Mouse (Mus musculus): ENCODE data around the gene Zfp26. TPM values are rescaled to one million over a fixed set of nuclear protein-coding genes. Genes with fewer than 3 reads are reported as not detected.

The Zfp26 gene
- polyA plus RNA-seq (2016; fragmentation: Nextera tagmentation; extraction: Ambion mirVana) = 15.5 and 16.9 TPM in 2 replicates

DNA sequence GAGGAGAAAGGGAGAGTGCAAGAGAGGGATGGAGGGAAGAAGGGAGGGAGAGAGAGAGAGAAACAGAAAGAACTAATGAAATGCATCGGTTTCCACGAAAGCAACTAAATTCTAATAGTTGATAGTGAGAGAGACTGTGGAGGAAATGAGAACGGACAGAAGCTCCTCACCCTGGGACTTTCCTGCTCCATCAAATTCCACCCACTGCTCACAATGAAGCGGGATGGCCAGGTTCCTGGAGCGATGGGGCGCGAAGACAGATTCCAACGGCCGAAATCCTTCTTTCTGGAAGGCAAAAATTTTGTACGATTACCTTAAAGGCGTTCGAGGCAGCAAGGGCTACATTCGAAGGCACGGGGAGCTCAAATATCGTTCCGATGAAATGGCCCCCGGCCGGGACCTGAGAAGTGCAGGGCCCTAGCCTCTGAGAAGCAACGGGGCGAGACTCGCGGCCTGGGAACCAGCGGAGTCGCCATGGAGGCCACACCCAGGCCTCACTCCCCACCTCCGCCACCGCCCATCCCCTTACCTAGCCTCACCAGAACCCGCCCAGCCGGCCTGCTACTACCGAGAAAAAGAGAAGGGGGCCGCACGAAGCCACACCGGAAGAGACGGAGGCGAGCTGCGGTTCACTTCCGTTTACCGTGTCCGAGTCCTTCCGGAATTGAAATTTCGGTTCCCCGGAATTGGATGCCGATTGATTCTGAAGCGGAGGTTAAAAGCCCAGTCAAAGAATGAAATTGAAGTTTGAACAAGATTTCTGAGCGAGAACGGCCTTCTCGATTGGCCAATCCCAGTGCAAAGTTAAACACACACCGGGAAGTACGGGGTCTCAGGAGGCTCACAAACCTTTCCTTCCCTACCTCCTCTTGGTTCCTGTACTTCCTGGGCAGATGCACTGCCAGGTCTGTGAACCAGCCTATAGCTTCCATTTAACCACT lies at the start of gene Zfp26:
Gene Zfp26 (minus strand): TSS at position 786 of the 941 bp plus-strand sequence.
- H3K27ac ChIP-seq = peak within 1 kb of the TSS; percentile 91
- H3K4me3 ChIP-seq = peak within 1 kb of the TSS; percentile 86
- peak; percentile 94 for DNase-seq (ENCODE audit: low spot score)
- H3K27me3 ChIP-seq (ENCODE audit: insufficient read depth, poor library complexity, severe bottlenecking) = 0 out of 2 replicates have a peak, but pooled peaks cover 3% of the 10 kb centered on the region
- no peaks in the 10 kb centered on the region for H3K9me3 ChIP-seq
- H3K4me1 ChIP-seq = peaks cover 12% of the 10 kb centered on the region
- under 1% methylated on average over 48 of the region's 48 CpGs for WGBS
- peaks cover 28% of the 10 kb centered on the region for H3K36me3 ChIP-seq

- peaks cover 65% of the 10 kb centered on the region for H3K36me3 ChIP-seq
- 76% methylated on average over 3 of the region's 3 CpGs for WGBS
- no peaks in the 10 kb centered on the region for H3K4me1 ChIP-seq
- no peak for DNase-seq (ENCODE audit: low spot score)
- H3K9me3 ChIP-seq = no peaks in the 10 kb centered on the region
- no peak overlapping the region for H3K4me3 ChIP-seq
- H3K27me3 ChIP-seq (ENCODE audit: insufficient read depth, poor library complexity, severe bottlenecking) = no peaks in the 10 kb centered on the region
- no peak overlapping the region for H3K27ac ChIP-seq
These were observed 49.7 kb upstream of the Zfp26 start for GRCm38 (mm10) chr9:20509676-20510075.

DNA sequence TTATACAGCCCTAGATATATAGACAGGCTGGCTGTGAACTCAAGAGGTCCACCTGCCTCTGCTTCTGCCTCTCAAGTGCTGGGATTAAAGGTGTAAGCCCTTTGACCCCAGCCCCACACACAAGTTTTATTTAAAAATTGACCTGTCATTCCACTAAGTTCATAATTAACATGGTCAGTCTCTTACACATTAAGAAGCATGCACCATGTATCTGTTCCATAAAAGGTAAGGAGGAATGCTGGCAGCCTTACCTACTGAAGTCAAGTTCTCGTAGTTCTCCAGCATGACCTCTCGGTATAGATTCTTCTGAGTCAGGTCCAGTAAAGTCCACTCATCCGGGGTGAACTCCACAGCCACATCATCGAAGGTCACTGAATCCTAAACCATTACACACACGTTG lies 44.8 kb upstream of the Zfp26 start:
- Histone ChIP-seq H3K27me3 (ENCODE audit: insufficient read depth, poor library complexity, severe bottlenecking) (no peaks in the 10 kb centered on the region), H3K27ac (no peak overlapping the region), H3K9me3 (no peaks in the 10 kb centered on the region), H3K4me1 (no peaks in the 10 kb centered on the region), H3K4me3 (no peak overlapping the region), H3K36me3 (peaks cover 88% of the 10 kb centered on the region)
- DNase-seq (ENCODE audit: low spot score) = peak; percentile 43
- WGBS = 90% methylated on average over 5 of the region's 5 CpGs

DNA sequence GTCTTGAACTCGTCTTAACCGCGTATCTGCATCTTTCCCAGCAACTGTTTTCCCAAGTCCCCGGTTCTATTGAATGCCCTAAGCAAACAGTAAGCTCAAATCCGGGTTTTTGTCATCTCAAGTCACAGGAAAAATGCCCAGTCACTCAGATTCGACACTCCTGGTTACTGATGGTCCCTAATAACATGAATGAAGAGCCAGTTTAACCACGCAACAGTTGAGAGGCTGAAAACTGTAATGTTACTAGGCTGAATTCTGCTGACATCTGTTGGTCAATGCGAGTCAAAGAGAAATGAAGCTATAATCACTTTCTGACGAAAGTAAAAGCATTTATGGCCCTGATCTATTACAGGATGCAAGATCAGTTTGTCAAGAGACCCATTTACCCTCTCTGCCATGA lies 33.3 kb upstream of the Zfp26 start:
- peak; percentile 64 for DNase-seq (ENCODE audit: low spot score)
- Histone ChIP-seq H3K4me3 (peak overlapping the region; percentile 93), H3K36me3 (peaks cover 35% of the 10 kb centered on the region), H3K4me1 (peaks cover 12% of the 10 kb centered on the region), H3K27ac (peak overlapping the region; percentile 98), H3K27me3 (ENCODE audit: insufficient read depth, poor library complexity, severe bottlenecking) (no peaks in the 10 kb centered on the region), H3K9me3 (no peaks in the 10 kb centered on the region)
- 10% methylated on average over 9 of the region's 9 CpGs for WGBS

- peak; percentile 95 for DNase-seq (ENCODE audit: low spot score)
- H3K4me3 ChIP-seq = peak within 1 kb of the TSS; percentile 93
- H3K27me3 ChIP-seq (ENCODE audit: insufficient read depth, poor library complexity, severe bottlenecking) = no peaks in the 10 kb centered on the region
- no peaks in the 10 kb centered on the region for H3K9me3 ChIP-seq
- 1% methylated on average over 40 of the region's 40 CpGs for WGBS
- H3K36me3 ChIP-seq = peaks cover 29% of the 10 kb centered on the region
- H3K4me1 ChIP-seq = peaks cover 12% of the 10 kb centered on the region
- peak within 1 kb of the TSS; percentile 98 for H3K27ac ChIP-seq
These were observed 32.7 kb upstream of the Zfp26 start, which contains the start of gene Zfp426 for GRCm38 (mm10) chr9:20492527-20493233. Gene Zfp426 (minus strand): TSS chr9:20492746.

DNA sequence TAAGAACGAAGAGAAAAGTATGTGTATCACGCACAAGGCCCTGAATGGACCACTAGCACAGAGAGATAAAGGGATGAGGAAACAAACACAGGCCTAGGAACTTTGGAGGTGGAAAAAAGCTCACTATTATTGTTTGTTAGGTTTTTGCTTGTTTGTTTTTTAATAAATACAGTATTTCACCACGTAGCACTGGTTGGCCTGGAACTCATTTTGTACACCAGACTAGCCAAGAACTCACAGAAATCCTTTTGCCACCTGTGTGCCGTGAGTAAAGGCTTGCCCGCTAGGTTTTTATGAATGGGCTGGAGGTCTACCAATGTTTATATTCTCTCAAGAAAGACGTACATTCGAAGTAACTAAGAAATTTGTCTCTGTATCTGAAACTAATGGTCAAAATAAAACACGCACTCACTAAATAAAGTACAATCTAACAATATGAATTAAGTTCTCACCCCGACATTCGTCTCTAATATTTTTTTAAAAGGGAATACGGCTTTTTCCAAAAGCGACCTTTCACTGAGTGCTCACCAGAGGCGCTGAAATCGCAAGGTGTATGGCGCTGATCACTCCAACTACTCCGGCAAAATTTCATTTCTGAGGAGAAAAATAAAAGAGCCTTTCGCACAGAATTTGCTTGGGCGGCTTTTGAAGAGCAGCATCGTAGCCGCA lies 32.0 kb upstream of the Zfp26 start:
- WGBS = 11% methylated on average over 20 of the region's 20 CpGs
- Histone ChIP-seq H3K4me3 (peak overlapping the region; percentile 93), H3K36me3 (peaks cover 23% of the 10 kb centered on the region), H3K27me3 (ENCODE audit: insufficient read depth, poor library complexity, severe bottlenecking) (no peaks in the 10 kb centered on the region), H3K4me1 (peaks cover 12% of the 10 kb centered on the region), H3K27ac (peak overlapping the region; percentile 98), H3K9me3 (no peaks in the 10 kb centered on the region)
- DNase-seq (ENCODE audit: low spot score) = no peak

DNA sequence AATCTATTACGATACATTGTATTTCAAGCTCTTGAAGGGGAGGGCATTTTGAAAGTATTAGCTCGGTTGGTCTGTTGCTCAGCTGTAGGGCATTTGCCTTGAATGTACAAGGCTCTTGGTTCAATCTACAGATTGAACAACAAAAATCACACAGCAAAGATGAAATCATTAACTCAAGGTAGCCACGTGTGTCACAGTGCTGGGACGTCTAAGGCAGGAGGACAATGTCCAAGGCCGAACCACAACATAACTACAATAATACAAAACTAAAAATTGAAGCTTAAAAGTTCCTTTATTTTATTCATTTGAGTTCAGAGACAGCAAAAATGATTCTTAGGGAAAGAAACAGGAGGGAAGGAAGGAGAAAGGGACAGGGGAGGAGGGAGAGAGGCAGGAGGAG lies 29.6 kb upstream of the Zfp26 start:
- H3K9me3 ChIP-seq = no peaks in the 10 kb centered on the region
- WGBS = 94% methylated on average over 5 of the region's 5 CpGs
- H3K27ac ChIP-seq = no peak overlapping the region
- peak; percentile 10 for DNase-seq (ENCODE audit: low spot score)
- peaks cover 27% of the 10 kb centered on the region for H3K36me3 ChIP-seq
- H3K4me3 ChIP-seq = no peak overlapping the region
- no peaks in the 10 kb centered on the region for H3K27me3 ChIP-seq (ENCODE audit: insufficient read depth, poor library complexity, severe bottlenecking)
- peaks cover 12% of the 10 kb centered on the region for H3K4me1 ChIP-seq

DNA sequence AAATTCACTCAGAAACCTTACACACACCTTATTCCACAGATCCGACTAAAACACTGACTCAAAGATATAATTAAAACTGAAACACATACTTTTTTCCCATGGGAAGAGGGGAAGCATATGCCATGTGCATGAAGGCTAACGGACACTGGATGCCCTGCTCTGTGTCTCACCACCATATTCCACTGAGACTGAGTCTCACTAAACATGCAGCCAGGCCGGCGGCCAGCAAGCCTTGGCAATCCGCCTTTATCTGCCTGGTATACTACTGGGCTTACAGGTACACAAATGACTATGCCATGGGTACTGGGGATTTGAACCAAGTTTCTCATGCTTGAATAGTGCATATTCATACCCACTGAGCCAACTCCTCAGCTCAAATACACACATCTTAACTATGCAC lies 19.4 kb upstream of the Zfp26 start:
- H3K4me3 ChIP-seq = no peak overlapping the region
- peaks cover 67% of the 10 kb centered on the region for H3K36me3 ChIP-seq
- no peaks in the 10 kb centered on the region for H3K4me1 ChIP-seq
- WGBS = 93% methylated on average over 5 of the region's 5 CpGs
- no peaks in the 10 kb centered on the region for H3K9me3 ChIP-seq
- no peaks in the 10 kb centered on the region for H3K27me3 ChIP-seq (ENCODE audit: insufficient read depth, poor library complexity, severe bottlenecking)
- no peak for DNase-seq (ENCODE audit: low spot score)
- no peak overlapping the region for H3K27ac ChIP-seq

DNA sequence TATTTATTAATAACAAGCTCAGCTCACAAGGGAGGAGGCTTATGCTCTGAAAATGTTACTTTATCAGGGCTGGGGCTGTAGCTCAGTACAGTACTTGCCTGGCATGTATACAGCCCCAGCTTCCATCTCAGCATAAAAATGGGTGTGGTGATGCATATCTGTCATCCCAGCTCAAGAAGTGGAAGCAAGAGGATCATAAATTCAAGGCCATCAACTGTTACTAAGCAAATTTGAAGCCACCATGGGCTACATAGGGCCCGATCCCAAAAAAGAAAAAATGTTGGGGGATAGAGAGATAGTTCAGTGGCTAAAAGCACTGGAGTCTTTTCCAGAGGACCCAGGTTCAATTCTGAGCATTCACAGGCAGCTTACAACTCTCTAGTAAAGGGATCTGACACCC lies 16.7 kb upstream of the Zfp26 start:
- DNase-seq (ENCODE audit: low spot score) = no peak
- no peak overlapping the region for H3K4me3 ChIP-seq
- H3K4me1 ChIP-seq = no peaks in the 10 kb centered on the region
- H3K27ac ChIP-seq = no peak overlapping the region
- no peaks in the 10 kb centered on the region for H3K9me3 ChIP-seq
- 96% methylated on average over 1 of the region's 1 CpGs for WGBS
- H3K36me3 ChIP-seq = peaks cover 77% of the 10 kb centered on the region
- no peaks in the 10 kb centered on the region for H3K27me3 ChIP-seq (ENCODE audit: insufficient read depth, poor library complexity, severe bottlenecking)

GRCm38 (mm10) chr9:20466761-20467442 lies 6.9 kb upstream of the Zfp26 start:
- Histone ChIP-seq H3K27me3 (ENCODE audit: insufficient read depth, poor library complexity, severe bottlenecking) (0 out of 2 replicates have a peak, but pooled peaks cover 3% of the 10 kb centered on the region), H3K4me3 (no peak overlapping the region), H3K9me3 (peaks cover 25% of the 10 kb centered on the region), H3K27ac (no peak overlapping the region), H3K36me3 (peaks cover 33% of the 10 kb centered on the region), H3K4me1 (no peaks in the 10 kb centered on the region)
- WGBS = 53% methylated on average over 7 of the region's 7 CpGs
- DNase-seq (ENCODE audit: low spot score) = no peak

- peaks cover 59% of the 10 kb centered on the region for H3K36me3 ChIP-seq
- H3K4me1 ChIP-seq = peaks cover 9% of the 10 kb centered on the region
- no peaks in the 10 kb centered on the region for H3K9me3 ChIP-seq
- no peak overlapping the region for H3K4me3 ChIP-seq
- DNase-seq (ENCODE audit: low spot score) = no peak
- no peak overlapping the region for H3K27ac ChIP-seq
- WGBS = 86% methylated on average over 4 of the region's 4 CpGs
- no peaks in the 10 kb centered on the region for H3K27me3 ChIP-seq (ENCODE audit: insufficient read depth, poor library complexity, severe bottlenecking)
These were observed 6.3 kb downstream of the Zfp26 start for GRCm38 (mm10) chr9:20453647-20454046.

- H3K4me3 ChIP-seq = no peak overlapping the region
- no peak overlapping the region for H3K27ac ChIP-seq
- 0 out of 2 replicates have a peak, but pooled peaks cover 2% of the 10 kb centered on the region for H3K4me1 ChIP-seq
- 92% methylated on average over 1 of the region's 1 CpGs for WGBS
- H3K36me3 ChIP-seq = peaks cover 59% of the 10 kb centered on the region
- no peaks in the 10 kb centered on the region for H3K27me3 ChIP-seq (ENCODE audit: insufficient read depth, poor library complexity, severe bottlenecking)
- H3K9me3 ChIP-seq = no peaks in the 10 kb centered on the region
- no peak for DNase-seq (ENCODE audit: low spot score)
These were observed 8.5 kb downstream of the Zfp26 start for GRCm38 (mm10) chr9:20451493-20451892.
